Comparison of ENCODE assay signal across 9 mouse cellular contexts in genomic region chr2:146549111-146549776, GRCm38 (mm10). TPM values are rescaled to one million over a fixed set of nuclear protein-coding genes. Genes with fewer than 3 reads are reported as not detected.
A peak's percentile ranks its signal among the peaks of the same experiment; 100 is the strongest.
DNase-seq lines count a peak whose midpoint lies in the region; ATAC-seq lines count a peak whose summit lies in the region.
"Had no signal": no experiment of that assay in that cellular context is flagged by ENCODE, and none has a peak within 500 bp of the region (broad histone marks: within the 10 kb centered on the region; RNA-seq: fewer than 3 reads in every experiment).

No protein-coding gene starts in this region.

- peaks cover 6% of the 10 kb centered on the region; the same call in 1 of the 2 replicates for H3K4me1 ChIP-seq in forebrain, embryonic 11.5 days (replicated peaks; ENCODE audit: control insufficient read depth, insufficient read depth, low read length)
- 0 out of 2 replicates have a peak, but pooled peaks cover 3% of the 10 kb centered on the region for H3K4me1 ChIP-seq in hindbrain, embryonic 16.5 days (ENCODE audit: control insufficient read depth, insufficient read depth, low read depth, low read length)
- peaks cover 42% of the 10 kb centered on the region for H3K4me1 ChIP-seq in midbrain, embryonic 10.5 days

- H3K4me3 ChIP-seq in forebrain, embryonic 11.5 days (ENCODE audit: low read depth, low read length) = no peak overlapping the region
- H3K4me3 ChIP-seq in hindbrain, embryonic 16.5 days (ENCODE audit: low read length) = no peak overlapping the region
- peak overlapping the region; percentile 26; the same call in 1 of the 2 replicates for H3K4me3 ChIP-seq in midbrain, embryonic 10.5 days
- H3K4me3 ChIP-seq: embryonic facial prominence, embryonic 12.5 days had no signal

- ATAC-seq in forebrain, embryonic 11.5 days (replicated peaks; ENCODE audit: low FRiP score) = peak; percentile 94
- peak; percentile 94 for ATAC-seq in hindbrain, embryonic 16.5 days
- ATAC-seq in erythroid progenitor cell, adult 5-6 weeks (replicated peaks; ENCODE audit: low FRiP score, poor library complexity, severe bottlenecking) = no peak

- H3K9ac ChIP-seq in forebrain, embryonic 11.5 days (ENCODE audit: low read length) = no peak overlapping the region
- H3K9ac ChIP-seq in hindbrain, embryonic 16.5 days (ENCODE audit: low read depth, low read length) = no peak overlapping the region
- H3K9ac ChIP-seq: embryonic facial prominence, embryonic 12.5 days had no signal

- no peaks in the 10 kb centered on the region for H3K27me3 ChIP-seq in forebrain, embryonic 11.5 days (ENCODE audit: control insufficient read depth, insufficient read depth, low read length)
- H3K27me3 ChIP-seq in hindbrain, embryonic 16.5 days (replicated peaks; ENCODE audit: control insufficient read depth, insufficient read depth, low read length) = no peaks in the 10 kb centered on the region
- H3K27me3 ChIP-seq in midbrain, embryonic 10.5 days (ENCODE audit: low read depth, poor library complexity, severe bottlenecking) = peaks cover 7% of the 10 kb centered on the region; the same call in 1 of the 2 replicates
- H3K27me3 ChIP-seq: embryonic facial prominence, embryonic 12.5 days had no signal

- peak; percentile 26 to 38 for DNase-seq in heart, adult 9 months (ENCODE audit: low spot score in 2 of 2)
- DNase-seq in heart, adult 8-10 months (ENCODE audit: low spot score) = no peak
- DNase-seq in forebrain, embryonic 11.5 days (ENCODE audit: low spot score) = peak; percentile 75
- DNase-seq in midbrain, embryonic 10.5 days (ENCODE audit: low spot score) = peak; percentile 80
- no peak for DNase-seq in spleen, postnatal 14 days (ENCODE audit: low spot score in 2 of 2)
- DNase-seq in adrenal gland, adult 2 months = no peak

- peak overlapping the region; percentile 22; the same call in 1 of the 2 replicates for H3K4me2 ChIP-seq in forebrain, embryonic 11.5 days (ENCODE audit: low read depth, low read length, severe bottlenecking)
- H3K4me2 ChIP-seq in hindbrain, embryonic 16.5 days (ENCODE audit: low read length) = no peak overlapping the region
- H3K4me2 ChIP-seq: embryonic facial prominence, embryonic 12.5 days had no signal

- H3K36me3 ChIP-seq in forebrain, embryonic 11.5 days (ENCODE audit: control insufficient read depth, insufficient read depth, low read length) = no peaks in the 10 kb centered on the region
- no peaks in the 10 kb centered on the region for H3K36me3 ChIP-seq in hindbrain, embryonic 16.5 days (ENCODE audit: control insufficient read depth, insufficient read depth, low read length)
- H3K36me3 ChIP-seq in midbrain, embryonic 10.5 days = no peaks in the 10 kb centered on the region
- H3K36me3 ChIP-seq: embryonic facial prominence, embryonic 12.5 days had no signal

- peak overlapping the region; percentile 86 for H3K27ac ChIP-seq in forebrain, embryonic 11.5 days (ENCODE audit: low read depth, low read length)
- H3K27ac ChIP-seq in hindbrain, embryonic 16.5 days (ENCODE audit: low read depth, low read length) = peak overlapping the region; percentile 42; the same call in 1 of the 2 replicates
- H3K27ac ChIP-seq in midbrain, embryonic 10.5 days (replicated peaks) = peak overlapping the region; percentile 85
- H3K27ac ChIP-seq: embryonic facial prominence, embryonic 12.5 days had no signal

- H3K9me3 ChIP-seq in forebrain, embryonic 11.5 days (ENCODE audit: control insufficient read depth, low read length) = no peaks in the 10 kb centered on the region
- no peaks in the 10 kb centered on the region for H3K9me3 ChIP-seq in hindbrain, embryonic 16.5 days (ENCODE audit: control insufficient read depth, low read length)
- H3K9me3 ChIP-seq in midbrain, embryonic 10.5 days (replicated peaks) = no peaks in the 10 kb centered on the region
- H3K9me3 ChIP-seq: embryonic facial prominence, embryonic 12.5 days had no signal

- WGBS in forebrain, embryonic 11.5 days = 4% methylated on average over 6 of the region's 6 CpGs
- 6% methylated on average over 6 of the region's 6 CpGs for WGBS in hindbrain, embryonic 16.5 days
- WGBS in midbrain, embryonic 10.5 days = 6% methylated on average over 6 of the region's 6 CpGs

RNA-seq across cellular contexts. Expression of gene Ralgapa2, which starts 37.1 kb away (rescaled TPM):
- 10 to 100 TPM; 38.6 to 45.9 (median 41.2) TPM for total RNA-seq in heart, adult 8-10 months (2022)
- polyA plus RNA-seq in forebrain, embryonic 11.5 days (2014; fragmentation: Nextera tagmentation; extraction: Ambion mirVana) = 11.8 and 12.3 TPM in 2 replicates
- polyA plus RNA-seq in hindbrain, embryonic 16.5 days (2015; fragmentation: Nextera tagmentation; extraction: Ambion mirVana) = 9.8 and 9.9 TPM in 2 replicates
- 9.7 and 10.6 TPM in 2 replicates for polyA plus RNA-seq in midbrain, embryonic 10.5 days (2016; fragmentation: Nextera tagmentation; extraction: Ambion mirVana)
- total RNA-seq in erythroid progenitor cell, adult 5-6 weeks (2015; ENCODE audit: low replicate concordance) = 18.4 and 33.1 TPM in 2 replicates
- 22.6 and 23.8 TPM in 2 replicates for total RNA-seq in erythroid progenitor cell, adult 5-6 weeks (2017; ENCODE audit: low replicate concordance)
- total RNA-seq in adrenal gland, adult 2 months (2021) = 10 to 100 TPM; 22.1 to 28.4 TPM
- polyA plus RNA-seq in adrenal gland, adult 2 months (2012; rRNA removed) = 10.2 and 12.9 TPM in 2 replicates

Comparison
In these comparisons a context has a peak if more than half of its experiments do, and no peak if none do; other contexts are left out.
1. DNase-seq: peak in heart, adult 9 months (2 of 2), forebrain, embryonic 11.5 days (single experiment) and midbrain, embryonic 10.5 days (single experiment); none in heart, adult 8-10 months (single experiment), spleen, postnatal 14 days (0 of 2) and adrenal gland, adult 2 months (single experiment).
2. Peak in every context shown above with its lines, with median percentiles within 50 percentile points of each other: H3K27ac ChIP-seq.